Mouse (Mus musculus): Measurements from ENCODE around the gene Fam196b. TPM values are rescaled to one million over a fixed set of nuclear protein-coding genes. Genes with fewer than 3 reads are reported as not detected.

Gene Fam196b
- total and polyA plus RNA-seq, 3 experiments, result 0.13 to 0.38 TPM; not detected in 1

GRCm38 (mm10) chr11:34467056-34467455 is 152.4 kb downstream of the Fam196b start:
- 0 out of 4 replicates have a peak, but pooled peaks cover 0 to 4% of the 10 kb centered on the region in 2 experiments for H3K4me1 ChIP-seq (ENCODE audit: control insufficient read depth in 1 of 2, insufficient read depth in 2 of 2)
- dilution Hi-C loops (cut with MboI; ENCODE audit: extremely low pct_ligation_motif_present, extremely low pct_unique_long_range_greater_than_20kb, low sequenced_read_pairs) (no loop called here), in situ Hi-C loops (cut with MboI; ENCODE audit: low pct_ligation_motif_present, low pct_unique_long_range_greater_than_20kb, low sequenced_read_pairs) (no loop called here)
- no peak overlapping the region for H3K9ac ChIP-seq (ENCODE audit: insufficient read depth, low read depth)
- no peaks in the 10 kb centered on the region for H3K9me3 ChIP-seq (replicated peaks; ENCODE audit: low read length)
- peak; percentile 21 for DNase-seq (ENCODE audit: extremely low read depth)
- TF ChIP-seq MAX (IDR thresholded peaks at IDR 0.05; ENCODE audit: low read length) (no peak), E2F4 (IDR thresholded peaks at IDR 0.05; ENCODE audit: insufficient replicate concordance, low read depth, low read length) (no peak), CTCF (conservative IDR thresholded peaks at IDR 0.05 in 1 of 2, IDR thresholded peaks at IDR 0.05 in 1 of 2; ENCODE audit: low read depth in 2 of 2, low read length in 2 of 2) (peak in 1 of 2 experiments; percentile 40; a peak in 3 of 4 replicates), RAD21 (IDR thresholded peaks at IDR 0.05; ENCODE audit: low read depth, low read length) (peak; percentile 17)
- H3K27ac ChIP-seq (ENCODE audit: insufficient read depth, low read depth), result no peak overlapping the region
- H3K36me3 ChIP-seq (replicated peaks in 1 of 2; ENCODE audit: control insufficient read depth in 1 of 2, insufficient read depth in 1 of 2, low read length in 1 of 2), result peaks cover 42 to 92% of the 10 kb centered on the region in 2 experiments
- no peak overlapping the region for H3K4me2 ChIP-seq (ENCODE audit: insufficient read depth, low read depth, poor library complexity, severe bottlenecking)
- H3K27me3 ChIP-seq (replicated peaks), result no peaks in the 10 kb centered on the region
- no peak overlapping the region for H3K4me3 ChIP-seq (replicated peaks in 1 of 3; ENCODE audit: low read depth in 2 of 3, low read length in 2 of 3, poor library complexity in 1 of 3)
- H3K79me2 ChIP-seq (replicated peaks; ENCODE audit: control insufficient read depth, extremely low read depth, insufficient read depth, poor library complexity, severe bottlenecking), result no peaks in the 10 kb centered on the region

DNA sequence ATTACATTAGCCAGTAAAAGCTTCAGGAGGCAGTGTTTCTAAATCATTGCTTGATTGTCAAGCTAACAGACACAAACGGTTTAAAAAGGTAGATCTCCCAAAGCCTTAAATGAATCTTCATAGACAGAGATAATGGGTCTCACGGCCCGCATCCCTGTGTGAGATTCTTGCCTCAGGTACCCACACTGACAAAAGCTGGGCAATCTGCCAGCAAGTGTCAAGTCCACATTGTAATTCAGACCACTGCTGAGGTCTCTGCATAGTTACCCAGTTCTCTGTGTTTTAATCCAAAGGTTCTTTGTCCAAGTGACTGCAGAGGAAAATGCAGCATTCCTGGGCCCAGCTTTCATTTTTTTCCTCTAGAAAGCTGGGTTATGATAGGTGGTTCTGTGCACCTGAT is 153.9 kb downstream of the Fam196b start:
- Histone ChIP-seq H3K9me3 (replicated peaks; ENCODE audit: low read length) (no peaks in the 10 kb centered on the region), H3K4me3 (replicated peaks in 1 of 3; ENCODE audit: low read depth in 2 of 3, low read length in 2 of 3, poor library complexity in 1 of 3) (no peak overlapping the region), H3K4me1 (ENCODE audit: control insufficient read depth in 1 of 2, insufficient read depth in 2 of 2) (0 out of 4 replicates have a peak, but pooled peaks cover 0 to 4% of the 10 kb centered on the region in 2 experiments), H3K79me2 (replicated peaks; ENCODE audit: control insufficient read depth, extremely low read depth, insufficient read depth, poor library complexity, severe bottlenecking) (no peaks in the 10 kb centered on the region), H3K4me2 (ENCODE audit: insufficient read depth, low read depth, poor library complexity, severe bottlenecking) (no peak overlapping the region), H3K27ac (ENCODE audit: insufficient read depth, low read depth) (no peak overlapping the region), H3K36me3 (replicated peaks in 1 of 2; ENCODE audit: control insufficient read depth in 1 of 2, insufficient read depth in 1 of 2, low read length in 1 of 2) (peaks cover 35 to 92% of the 10 kb centered on the region in 2 experiments), H3K9ac (ENCODE audit: insufficient read depth, low read depth) (no peak overlapping the region), H3K27me3 (replicated peaks) (no peaks in the 10 kb centered on the region)
- DNase-seq (ENCODE audit: extremely low read depth), result no peak
- dilution Hi-C loops (cut with MboI; ENCODE audit: extremely low pct_ligation_motif_present, extremely low pct_unique_long_range_greater_than_20kb, low sequenced_read_pairs), result no loop called here
- in situ Hi-C loops (cut with MboI; ENCODE audit: low pct_ligation_motif_present, low pct_unique_long_range_greater_than_20kb, low sequenced_read_pairs), result no loop called here
- no peak for TF ChIP-seq MEF2A (IDR thresholded peaks at IDR 0.05; ENCODE audit: borderline replicate concordance, low read depth, low read length)
- TF ChIP-seq NELFE (IDR thresholded peaks at IDR 0.05; ENCODE audit: low read depth, low read length), result no peak
- TF ChIP-seq USF2 (conservative IDR thresholded peaks at IDR 0.05; ENCODE audit: low read depth, low read length), result no peak

DNA sequence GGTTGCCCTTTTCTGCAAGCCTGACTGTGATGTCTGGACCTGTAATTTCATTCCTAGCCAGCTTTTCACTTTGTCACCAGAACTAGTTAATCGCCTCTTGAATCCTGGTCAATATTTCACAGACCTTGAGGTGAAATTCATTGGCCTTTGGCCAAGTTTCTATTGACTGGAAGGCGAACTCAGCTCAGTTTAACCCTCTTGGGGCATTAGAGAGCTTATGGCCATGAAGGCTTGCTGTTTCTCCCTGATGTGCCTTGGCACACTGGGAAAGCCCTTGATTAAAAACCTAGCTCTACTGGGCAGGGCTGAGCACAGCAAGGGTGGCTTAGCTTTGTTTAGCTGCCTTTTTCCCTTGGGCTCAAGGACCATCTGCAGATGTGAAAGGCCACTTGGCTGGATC is 155.2 kb downstream of the Fam196b start:
- Histone ChIP-seq H3K4me2 (ENCODE audit: insufficient read depth, low read depth, poor library complexity, severe bottlenecking) (no peak overlapping the region), H3K4me1 (ENCODE audit: control insufficient read depth in 1 of 2, insufficient read depth in 2 of 2) (0 out of 4 replicates have a peak, but pooled peaks cover 0 to 4% of the 10 kb centered on the region in 2 experiments), H3K4me3 (replicated peaks in 1 of 3; ENCODE audit: low read depth in 2 of 3, low read length in 2 of 3, poor library complexity in 1 of 3) (no peak overlapping the region), H3K79me2 (replicated peaks; ENCODE audit: control insufficient read depth, extremely low read depth, insufficient read depth, poor library complexity, severe bottlenecking) (no peaks in the 10 kb centered on the region), H3K36me3 (replicated peaks in 1 of 2; ENCODE audit: control insufficient read depth in 1 of 2, insufficient read depth in 1 of 2, low read length in 1 of 2) (peaks cover 32 to 92% of the 10 kb centered on the region in 2 experiments), H3K9ac (ENCODE audit: insufficient read depth, low read depth) (no peak overlapping the region), H3K9me3 (replicated peaks; ENCODE audit: low read length) (no peaks in the 10 kb centered on the region), H3K27me3 (replicated peaks) (no peaks in the 10 kb centered on the region), H3K27ac (ENCODE audit: insufficient read depth, low read depth) (no peak overlapping the region)
- dilution Hi-C loops (cut with MboI; ENCODE audit: extremely low pct_ligation_motif_present, extremely low pct_unique_long_range_greater_than_20kb, low sequenced_read_pairs) (no loop called here), in situ Hi-C loops (cut with MboI; ENCODE audit: low pct_ligation_motif_present, low pct_unique_long_range_greater_than_20kb, low sequenced_read_pairs) (no loop called here)
- DNase-seq (ENCODE audit: extremely low read depth), result no peak
- TF ChIP-seq EP300 (IDR thresholded peaks at IDR 0.05; ENCODE audit: low read length), result no peak
- no peak for TF ChIP-seq JUND (conservative IDR thresholded peaks at IDR 0.05; ENCODE audit: low read depth, low read length)

Other genes with a start within 250 kb of the Fam196b start
- not detected in 2 replicates for gene 4930469K13Rik, start 216.3 kb upstream of the Fam196b start, total RNA-seq (2012; rRNA removed)
- gene 4930469K13Rik, start 216.3 kb upstream of the Fam196b start, total RNA-seq (2014; rRNA removed), result 0.42 TPM in 1 of 2 replicates, not detected in the other
- gene 4930469K13Rik, start 216.3 kb upstream of the Fam196b start, polyA plus RNA-seq (2012; ENCODE audit: insufficient read length, low read depth), result not detected in 2 replicates
- not detected in 2 replicates for gene Foxi1, start 106.7 kb upstream of the Fam196b start, total RNA-seq (2012; rRNA removed)
- gene Foxi1, start 106.7 kb upstream of the Fam196b start, total RNA-seq (2014; rRNA removed), result not detected in 2 replicates
- not detected in 2 replicates for gene Foxi1, start 106.7 kb upstream of the Fam196b start, polyA plus RNA-seq (2012; ENCODE audit: insufficient read length, low read depth)